Mouse (Mus musculus) cortical plate, adult 2 months (tissue): ENCODE data around the gene Gnb4.

ENCODE experiments used
- CTCF ChIP-seq: fragments of 200-500 bp; IDR thresholded peaks from 2 replicates; pipeline ENCODE4 v1.5.1; 2011; ENCODE audit warnings: mild to moderate bottlenecking, control low read depth, low read length; ENCODE audit not compliant: insufficient read depth; ENCODE audit errors: extremely low read depth
- POLR2A ChIP-seq: fragments of 200-500 bp; IDR thresholded peaks from 2 replicates; pipeline ENCODE4 v1.6.1; 2011; ENCODE audit warnings: mild to moderate bottlenecking, low read length, control low read depth; ENCODE audit not compliant: insufficient read depth; ENCODE audit errors: extremely low read depth

GRCm38 (mm10) chr3:32628141-32628540 is 11.8 kb upstream of the Gnb4 start:
- TF ChIP-seq CTCF: no peak
- TF ChIP-seq POLR2A: no peak
